Mouse (Mus musculus): ENCODE measurements around the gene Slc1a4. TPM values are rescaled to one million over a fixed set of nuclear protein-coding genes. Genes with fewer than 3 reads are reported as not detected.

The Slc1a4 gene
- polyA plus RNA-seq, 1 experiment from 2014 or later = 24.7 TPM

- Histone ChIP-seq H3K9me3 (no peaks in the 10 kb centered on the region), H3K4me2 (no peak overlapping the region), H3K36me3 (replicated peaks) (0 out of 2 replicates have a peak, but pooled peaks cover 10% of the 10 kb centered on the region), H3K27me3 (no peaks in the 10 kb centered on the region), H3K9ac (no peak overlapping the region), H3K4me3 (replicated peaks) (no peak overlapping the region), H3K27ac (no peak overlapping the region), H3K4me1 (no peaks in the 10 kb centered on the region)
- 88% methylated on average over 16 of the region's 16 CpGs for WGBS
- ATAC-seq (ENCODE audit: low FRiP score) = no peak
Observed at GRCm38 (mm10) chr11:20318659-20319454, 13.7 kb downstream of the Slc1a4 start.

- Histone ChIP-seq H3K27me3 (no peaks in the 10 kb centered on the region), H3K9ac (no peak overlapping the region), H3K9me3 (no peaks in the 10 kb centered on the region), H3K36me3 (replicated peaks) (peaks cover 40% of the 10 kb centered on the region), H3K27ac (no peak overlapping the region), H3K4me1 (no peaks in the 10 kb centered on the region), H3K4me2 (no peak overlapping the region), H3K4me3 (replicated peaks) (no peak overlapping the region)
- no peak for ATAC-seq (ENCODE audit: low FRiP score)
- 96% methylated on average over 8 of the region's 8 CpGs for WGBS
Observed at GRCm38 (mm10) chr11:20313576-20313975, 18.9 kb downstream of the Slc1a4 start.

GRCm38 (mm10) chr11:20309044-20309443 lies 23.5 kb downstream of the Slc1a4 start:
- Histone ChIP-seq H3K27ac (0 out of 2 replicates have a peak overlapping the region, but pooled peaks have one; percentile 15), H3K9ac (no peak overlapping the region), H3K4me2 (no peak overlapping the region), H3K4me1 (no peaks in the 10 kb centered on the region), H3K27me3 (no peaks in the 10 kb centered on the region), H3K4me3 (replicated peaks) (no peak overlapping the region), H3K36me3 (replicated peaks) (peaks cover 72% of the 10 kb centered on the region), H3K9me3 (no peaks in the 10 kb centered on the region)
- WGBS = 72% methylated on average over 5 of the region's 5 CpGs
- no peak for ATAC-seq (ENCODE audit: low FRiP score)

- Histone ChIP-seq H3K9me3 (no peaks in the 10 kb centered on the region), H3K9ac (no peak overlapping the region), H3K27me3 (no peaks in the 10 kb centered on the region), H3K4me2 (no peak overlapping the region), H3K4me1 (no peaks in the 10 kb centered on the region), H3K36me3 (replicated peaks) (peaks cover 70% of the 10 kb centered on the region), H3K4me3 (replicated peaks) (no peak overlapping the region), H3K27ac (no peak overlapping the region)
- 92% methylated on average over 3 of the region's 3 CpGs for WGBS
- no peak for ATAC-seq (ENCODE audit: low FRiP score)
Observed at GRCm38 (mm10) chr11:20307409-20307808, 25.1 kb downstream of the Slc1a4 start.

GRCm38 (mm10) chr11:20305641-20306040 lies 26.9 kb downstream of the Slc1a4 start:
- Histone ChIP-seq H3K27me3 (no peaks in the 10 kb centered on the region), H3K4me3 (replicated peaks) (no peak overlapping the region), H3K36me3 (replicated peaks) (peaks cover 63% of the 10 kb centered on the region), H3K4me1 (no peaks in the 10 kb centered on the region), H3K27ac (no peak overlapping the region), H3K9ac (no peak overlapping the region), H3K4me2 (no peak overlapping the region), H3K9me3 (no peaks in the 10 kb centered on the region)
- 81% methylated on average over 1 of the region's 1 CpGs for WGBS
- no peak for ATAC-seq (ENCODE audit: low FRiP score)

- peaks cover 56% of the 10 kb centered on the region for H3K36me3 ChIP-seq (replicated peaks)
- ATAC-seq (ENCODE audit: low FRiP score) = no peak
- H3K4me1 ChIP-seq = no peaks in the 10 kb centered on the region
- H3K4me2 ChIP-seq = no peak overlapping the region
- H3K27ac ChIP-seq = no peak overlapping the region
- H3K27me3 ChIP-seq = no peaks in the 10 kb centered on the region
- no peak overlapping the region for H3K9ac ChIP-seq
- no peaks in the 10 kb centered on the region for H3K9me3 ChIP-seq
- WGBS = 73% methylated on average over 6 of the region's 6 CpGs
- H3K4me3 ChIP-seq (replicated peaks) = no peak overlapping the region
Observed at GRCm38 (mm10) chr11:20304341-20304740, 28.2 kb downstream of the Slc1a4 start.

- Histone ChIP-seq H3K9ac (no peak overlapping the region), H3K4me3 (replicated peaks) (no peak overlapping the region)
- ATAC-seq (ENCODE audit: low FRiP score) = no peak
Observed at GRCm38 (mm10) chr11:20301332-20301731, 31.2 kb downstream of the Slc1a4 start.

GRCm38 (mm10) chr11:20300850-20301249 lies 31.7 kb downstream of the Slc1a4 start:
- no peak overlapping the region for H3K4me3 ChIP-seq (replicated peaks)
- H3K4me2 ChIP-seq = no peak overlapping the region
- H3K9me3 ChIP-seq = no peaks in the 10 kb centered on the region
- H3K4me1 ChIP-seq = no peaks in the 10 kb centered on the region
- no peak for ATAC-seq (ENCODE audit: low FRiP score)
- H3K27ac ChIP-seq = no peak overlapping the region
- no peaks in the 10 kb centered on the region for H3K27me3 ChIP-seq
- H3K36me3 ChIP-seq (replicated peaks) = peaks cover 32% of the 10 kb centered on the region
- no peak overlapping the region for H3K9ac ChIP-seq
- 92% methylated on average over 6 of the region's 6 CpGs for WGBS

More at GRCm38 (mm10) chr11:20301332-20301731, 31.2 kb downstream of the Slc1a4 start:
- H3K4me1 ChIP-seq = no peaks in the 10 kb centered on the region
- no peaks in the 10 kb centered on the region for H3K27me3 ChIP-seq
- H3K9me3 ChIP-seq = no peaks in the 10 kb centered on the region
- no peak overlapping the region for H3K27ac ChIP-seq
- WGBS = 91% methylated on average over 4 of the region's 4 CpGs
- peaks cover 37% of the 10 kb centered on the region for H3K36me3 ChIP-seq (replicated peaks)
- H3K4me2 ChIP-seq = no peak overlapping the region

- H3K9me3 ChIP-seq = no peaks in the 10 kb centered on the region
- no peak overlapping the region for H3K27ac ChIP-seq
- H3K4me2 ChIP-seq = no peak overlapping the region
- H3K36me3 ChIP-seq (replicated peaks) = peaks cover 23% of the 10 kb centered on the region
- H3K27me3 ChIP-seq = no peaks in the 10 kb centered on the region
- ATAC-seq (ENCODE audit: low FRiP score) = no peak
- WGBS = 86% methylated on average over 6 of the region's 6 CpGs
- no peaks in the 10 kb centered on the region for H3K4me1 ChIP-seq
- H3K9ac ChIP-seq = no peak overlapping the region
- no peak overlapping the region for H3K4me3 ChIP-seq (replicated peaks)
Observed at GRCm38 (mm10) chr11:20299900-20300299, 32.6 kb downstream of the Slc1a4 start.

GRCm38 (mm10) chr11:20284463-20284862 lies 48.0 kb downstream of the Slc1a4 start:
- Histone ChIP-seq H3K9me3 (no peaks in the 10 kb centered on the region), H3K4me3 (replicated peaks) (no peak overlapping the region), H3K36me3 (replicated peaks) (no peaks in the 10 kb centered on the region), H3K9ac (no peak overlapping the region), H3K27me3 (no peaks in the 10 kb centered on the region), H3K4me1 (no peaks in the 10 kb centered on the region), H3K4me2 (no peak overlapping the region), H3K27ac (no peak overlapping the region)
- ATAC-seq (ENCODE audit: low FRiP score) = no peak
- WGBS = 84% methylated on average over 3 of the region's 3 CpGs

- Histone ChIP-seq H3K4me3 (replicated peaks) (no peak overlapping the region), H3K4me1 (no peaks in the 10 kb centered on the region), H3K9ac (no peak overlapping the region), H3K9me3 (no peaks in the 10 kb centered on the region), H3K27ac (no peak overlapping the region), H3K27me3 (no peaks in the 10 kb centered on the region), H3K36me3 (replicated peaks) (no peaks in the 10 kb centered on the region), H3K4me2 (no peak overlapping the region)
- 81% methylated on average over 2 of the region's 2 CpGs for WGBS
- no peak for ATAC-seq (ENCODE audit: low FRiP score)
Observed at GRCm38 (mm10) chr11:20282601-20283219, 49.8 kb downstream of the Slc1a4 start.

- 86% methylated on average over 5 of the region's 5 CpGs for WGBS
Observed at GRCm38 (mm10) chr11:20280982-20281381, 51.5 kb downstream of the Slc1a4 start.

GRCm38 (mm10) chr11:20278702-20279101 lies 53.8 kb downstream of the Slc1a4 start:
- Histone ChIP-seq H3K27me3 (no peaks in the 10 kb centered on the region), H3K4me2 (no peak overlapping the region), H3K9ac (no peak overlapping the region), H3K36me3 (replicated peaks) (no peaks in the 10 kb centered on the region), H3K4me1 (no peaks in the 10 kb centered on the region), H3K27ac (no peak overlapping the region), H3K9me3 (no peaks in the 10 kb centered on the region), H3K4me3 (replicated peaks) (no peak overlapping the region)
- ATAC-seq (ENCODE audit: low FRiP score) = no peak
- 82% methylated on average over 5 of the region's 5 CpGs for WGBS

More at GRCm38 (mm10) chr11:20280982-20281381, 51.5 kb downstream of the Slc1a4 start:
- H3K4me3 ChIP-seq (replicated peaks) = no peak overlapping the region
- no peak for ATAC-seq (ENCODE audit: low FRiP score)
- H3K9ac ChIP-seq = no peak overlapping the region
- no peaks in the 10 kb centered on the region for H3K36me3 ChIP-seq (replicated peaks)
- no peak overlapping the region for H3K27ac ChIP-seq
- no peaks in the 10 kb centered on the region for H3K27me3 ChIP-seq
- H3K4me1 ChIP-seq = no peaks in the 10 kb centered on the region
- no peak overlapping the region for H3K4me2 ChIP-seq
- no peaks in the 10 kb centered on the region for H3K9me3 ChIP-seq
